Mouse (Mus musculus) stomach, embryonic 16.5 days (tissue): ENCODE results near the gene Chrnb2. TPM values are rescaled to one million over a fixed set of nuclear protein-coding genes. Genes with fewer than 3 reads are reported as not detected.

Source experiments
- ATAC-seq: fragments of 200-750 bp; cut with Nextera tagmentation; 2 replicates; pipeline ENCODE4 v1.8.0; 2017; ENCODE audit warnings: moderate number of reproducible peaks, moderate TSS enrichment; ENCODE audit not compliant: insufficient read depth, low FRiP score
- H3K27ac ChIP-seq: fragments of 300-500 bp; sonication (generic); 2 replicates; pipeline ENCODE4 v1.5.1; 2014; ENCODE audit warnings: low read length
- H3K27me3 ChIP-seq: fragments of 300-500 bp; sonication (generic); 2 replicates; pipeline ENCODE4 v1.6.1; 2014; ENCODE audit warnings: low read length, control low read depth, mixed read lengths; ENCODE audit not compliant: control insufficient read depth, insufficient read depth
- H3K36me3 ChIP-seq: fragments of 300-500 bp; sonication (generic); 2 replicates; pipeline ENCODE4 v1.6.1; 2014; ENCODE audit warnings: low read length; ENCODE audit not compliant: control insufficient read depth, insufficient read depth
- H3K4me1 ChIP-seq: fragments of 300-500 bp; sonication (generic); 2 replicates; pipeline ENCODE4 v1.6.1; 2014; ENCODE audit warnings: low read length, control low read depth, mixed read lengths; ENCODE audit not compliant: control insufficient read depth, insufficient read depth
- H3K4me2 ChIP-seq: fragments of 300-500 bp; sonication (generic); 2 replicates; pipeline ENCODE4 v1.6.1; 2014; ENCODE audit warnings: low read depth, low read length, mixed read lengths
- H3K4me3 ChIP-seq: fragments of 300-500 bp; sonication (generic); replicated peaks from 2 replicates; pipeline ENCODE4 v1.5.1; 2014; ENCODE audit warnings: mild to moderate bottlenecking, low read length
- H3K9ac ChIP-seq: fragments of 300-500 bp; sonication (generic); 2 replicates; pipeline ENCODE4 v1.6.1; 2014; ENCODE audit warnings: low read length
- H3K9me3 ChIP-seq: fragments of 300-500 bp; sonication (generic); replicated peaks from 2 replicates; pipeline ENCODE4 v1.6.1; 2016; ENCODE audit warnings: low read length, control low read depth; ENCODE audit not compliant: control insufficient read depth
- WGBS: fragments of 180-500 bp; shearing (Covaris S2); extraction: QIAGEN DNeasy Blood & Tissue Kit; methylation state at CpG from one replicate; pipeline ENCODE4 v1.1.7; 2014; 5-methylcytosine and 5-hydroxymethylcytosine counted together
- polyA plus RNA-seq: library from polyadenylated mRNA; unstranded; fragments of >200 nt; fragmentation: Nextera tagmentation; extraction: Ambion mirVana; gene quantifications from 2 replicates; pipeline ENCODE4 v1.2.1, GENCODE M21; 2015

Chrnb2 gene
- polyA plus RNA-seq, 1 experiment from 2014 or later: 1.2 TPM

- 75% methylated on average over 16 of the region's 16 CpGs for WGBS
- no peak overlapping the region for H3K4me2 ChIP-seq
- 0 out of 2 replicates have a peak, but pooled peaks cover under 1% of the 10 kb centered on the region for H3K36me3 ChIP-seq
- no peak overlapping the region for H3K4me3 ChIP-seq
- H3K4me1 ChIP-seq: peaks cover 10% of the 10 kb centered on the region; the same call in 1 of the 2 replicates
- H3K27ac ChIP-seq: no peak overlapping the region
- H3K9ac ChIP-seq: no peak overlapping the region
- H3K9me3 ChIP-seq: no peaks in the 10 kb centered on the region
- no peak for ATAC-seq
- H3K27me3 ChIP-seq: no peaks in the 10 kb centered on the region
Measured at GRCm38 (mm10) chr3:89788680-89789352, 24.4 kb upstream of the Chrnb2 start.

GRCm38 (mm10) chr3:89786275-89786674 lies 21.8 kb upstream of the Chrnb2 start:
- no peak for ATAC-seq

GRCm38 (mm10) chr3:89784991-89785753 lies 20.7 kb upstream of the Chrnb2 start:
- 15% methylated on average over 11 of the region's 11 CpGs for WGBS
- peak; percentile 80 for ATAC-seq
- Histone ChIP-seq H3K4me3 (peak overlapping the region; percentile 9; the same call in 1 of the 2 replicates), H3K36me3 (peaks cover 27% of the 10 kb centered on the region), H3K4me2 (peak overlapping the region; percentile 49), H3K27me3 (no peaks in the 10 kb centered on the region), H3K9me3 (no peaks in the 10 kb centered on the region), H3K4me1 (peaks cover 10% of the 10 kb centered on the region; the same call in 1 of the 2 replicates), H3K9ac (peak overlapping the region; percentile 42), H3K27ac (peak overlapping the region; percentile 44)

More at GRCm38 (mm10) chr3:89786275-89786674, 21.8 kb upstream of the Chrnb2 start:
- 87% methylated on average over 6 of the region's 6 CpGs for WGBS
- Histone ChIP-seq H3K9ac (no peak overlapping the region), H3K4me1 (peaks cover 10% of the 10 kb centered on the region; the same call in 1 of the 2 replicates), H3K4me3 (no peak overlapping the region), H3K4me2 (no peak overlapping the region), H3K27ac (no peak overlapping the region), H3K27me3 (no peaks in the 10 kb centered on the region), H3K36me3 (peaks cover 18% of the 10 kb centered on the region), H3K9me3 (no peaks in the 10 kb centered on the region)

- 76% methylated on average over 5 of the region's 5 CpGs for WGBS
- Histone ChIP-seq H3K4me3 (no peak overlapping the region), H3K36me3 (peaks cover 41% of the 10 kb centered on the region), H3K4me1 (peaks cover 10% of the 10 kb centered on the region; the same call in 1 of the 2 replicates), H3K9ac (no peak overlapping the region), H3K4me2 (no peak overlapping the region), H3K27ac (no peak overlapping the region), H3K9me3 (no peaks in the 10 kb centered on the region), H3K27me3 (no peaks in the 10 kb centered on the region)
- ATAC-seq: no peak
Measured at GRCm38 (mm10) chr3:89781640-89782039, 17.2 kb upstream of the Chrnb2 start.

GRCm38 (mm10) chr3:89780102-89780501 lies 15.7 kb upstream of the Chrnb2 start:
- Histone ChIP-seq H3K9me3 (no peaks in the 10 kb centered on the region), H3K9ac (no peak overlapping the region), H3K27ac (no peak overlapping the region), H3K4me1 (peaks cover 9% of the 10 kb centered on the region), H3K27me3 (no peaks in the 10 kb centered on the region), H3K4me2 (no peak overlapping the region), H3K4me3 (no peak overlapping the region), H3K36me3 (peaks cover 41% of the 10 kb centered on the region)
- ATAC-seq: no peak
- WGBS: 82% methylated on average over 4 of the region's 4 CpGs

GRCm38 (mm10) chr3:89776001-89776400 lies 11.6 kb upstream of the Chrnb2 start:
- WGBS: 86% methylated on average over 4 of the region's 4 CpGs
- no peak for ATAC-seq
- Histone ChIP-seq H3K27ac (no peak overlapping the region), H3K4me1 (peaks cover 27% of the 10 kb centered on the region), H3K4me3 (no peak overlapping the region), H3K9me3 (no peaks in the 10 kb centered on the region), H3K4me2 (no peak overlapping the region), H3K9ac (no peak overlapping the region), H3K36me3 (peaks cover 21% of the 10 kb centered on the region; the same call in 1 of the 2 replicates), H3K27me3 (no peaks in the 10 kb centered on the region)

- peak overlapping the region; percentile 92 for H3K4me3 ChIP-seq
- WGBS: 35% methylated on average over 15 of the region's 15 CpGs
- H3K27ac ChIP-seq: peak overlapping the region; percentile 97
- ATAC-seq: no peak
- peak overlapping the region; percentile 100 for H3K9ac ChIP-seq
- no peaks in the 10 kb centered on the region for H3K27me3 ChIP-seq
- H3K36me3 ChIP-seq: peaks cover 9% of the 10 kb centered on the region; the same call in 1 of the 2 replicates
- peak overlapping the region; percentile 76 for H3K4me2 ChIP-seq
- peaks cover 30% of the 10 kb centered on the region for H3K4me1 ChIP-seq
- no peaks in the 10 kb centered on the region for H3K9me3 ChIP-seq
Measured at GRCm38 (mm10) chr3:89774236-89774960, 10.0 kb upstream of the Chrnb2 start.

- H3K27ac ChIP-seq: peak overlapping the region; percentile 97
- peak; percentile 45 for ATAC-seq
- H3K27me3 ChIP-seq: no peaks in the 10 kb centered on the region
- peaks cover 30% of the 10 kb centered on the region for H3K4me1 ChIP-seq
- peak overlapping the region; percentile 100 for H3K9ac ChIP-seq
- WGBS: under 1% methylated on average over 34 of the region's 37 CpGs
- H3K36me3 ChIP-seq: peaks cover 5% of the 10 kb centered on the region; the same call in 1 of the 2 replicates
- H3K4me2 ChIP-seq: peak overlapping the region; percentile 76
- H3K4me3 ChIP-seq: peak overlapping the region; percentile 92
- no peaks in the 10 kb centered on the region for H3K9me3 ChIP-seq
Measured at GRCm38 (mm10) chr3:89773740-89774211, 9.3 kb upstream of the Chrnb2 start.
